Mouse (Mus musculus): Measurements from ENCODE around the gene Ccnyl1.

- no peak for TF ChIP-seq EP300 (IDR thresholded peaks at IDR 0.05; ENCODE audit: low read depth)
- TF ChIP-seq CTCF (IDR thresholded peaks at IDR 0.05; ENCODE audit: low read depth) = no peak
These were observed 79.9 kb downstream of the Ccnyl1 start for GRCm38 (mm10) chr1:64770169-64770568.

All from liver, embryonic 14.5 days (tissue).